Mouse (Mus musculus) thymus, postnatal 10 days (tissue): ENCODE results near the gene Prkg2.

Source experiments
- DNase-seq, 2 experiments: peaks; one replicate each; pipeline ENCODE4 v3.0.0; 2021; ENCODE audit warnings: low spot score in 2 of 2

Gene Prkg2

DNA sequence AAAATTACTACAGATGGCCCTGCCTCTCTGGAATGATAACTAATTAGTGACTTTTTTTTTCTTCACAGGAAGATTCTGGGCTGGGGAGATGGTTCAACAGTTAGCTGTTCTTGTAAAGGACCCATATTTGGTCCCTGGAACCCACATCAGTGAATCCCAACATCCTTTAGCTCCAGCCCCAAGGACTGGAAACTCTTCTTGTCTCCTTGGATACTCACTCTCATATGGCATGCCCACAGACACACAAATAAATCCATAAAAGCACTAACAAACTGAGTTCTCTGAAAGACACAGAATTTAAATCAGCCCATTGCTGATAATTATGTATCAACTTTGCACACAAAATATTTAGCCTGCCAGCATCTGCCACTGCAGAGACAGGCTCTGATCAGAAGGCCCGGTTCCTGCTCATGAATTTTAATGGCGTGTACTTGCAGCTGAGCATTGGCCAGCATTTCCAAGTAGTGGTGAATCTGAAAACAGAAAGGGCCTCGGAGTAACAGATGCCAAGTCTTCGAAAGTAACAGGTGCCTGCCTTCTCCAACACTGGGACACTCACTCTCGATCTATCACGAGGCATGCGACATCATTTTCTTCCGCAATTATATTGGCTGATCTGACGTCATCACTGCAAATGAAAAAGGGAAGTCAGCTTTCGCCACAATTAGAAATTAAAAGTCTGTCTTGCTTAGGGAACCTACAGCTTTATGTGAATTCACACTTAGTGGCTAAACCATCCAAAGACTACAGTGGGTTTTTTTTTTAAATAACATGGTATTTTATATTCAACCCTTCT, 61.1 kb downstream of the Prkg2 start:
- DNase-seq, result no peak

GRCm38 (mm10) chr5:98966679-98967078, 70.5 kb downstream of the Prkg2 start:
- DNase-seq, result no peak

GRCm38 (mm10) chr5:98965139-98965538, 72.0 kb downstream of the Prkg2 start:
- DNase-seq, result no peak

DNA sequence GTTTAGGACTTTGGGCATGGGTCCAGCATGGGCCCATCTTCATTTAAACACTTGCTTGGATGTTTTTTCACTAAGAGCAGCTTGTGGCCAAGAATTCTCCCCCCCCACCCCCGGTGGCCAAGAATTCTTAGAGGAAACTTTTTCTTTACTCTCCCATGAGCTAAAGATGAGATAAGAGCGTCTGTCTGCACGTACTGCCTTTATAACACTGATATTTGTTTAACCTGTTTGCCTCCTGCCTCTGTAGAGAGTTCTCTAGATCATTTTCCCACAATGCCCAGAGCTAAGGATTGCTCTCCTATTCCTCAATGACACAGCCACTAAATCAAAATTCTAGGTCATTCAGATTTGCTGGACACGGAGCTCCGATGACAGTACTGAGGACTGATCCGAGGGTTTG, 72.8 kb downstream of the Prkg2 start:
- DNase-seq, result no peak

- DNase-seq, result no peak
These were observed 74.7 kb downstream of the Prkg2 start for GRCm38 (mm10) chr5:98962472-98962871.

GRCm38 (mm10) chr5:98955576-98955975, 81.6 kb downstream of the Prkg2 start:
- DNase-seq, result no peak

GRCm38 (mm10) chr5:98953386-98953785, 83.8 kb downstream of the Prkg2 start:
- no peak for DNase-seq

GRCm38 (mm10) chr5:98951566-98951965, 85.6 kb downstream of the Prkg2 start:
- no peak for DNase-seq

DNA sequence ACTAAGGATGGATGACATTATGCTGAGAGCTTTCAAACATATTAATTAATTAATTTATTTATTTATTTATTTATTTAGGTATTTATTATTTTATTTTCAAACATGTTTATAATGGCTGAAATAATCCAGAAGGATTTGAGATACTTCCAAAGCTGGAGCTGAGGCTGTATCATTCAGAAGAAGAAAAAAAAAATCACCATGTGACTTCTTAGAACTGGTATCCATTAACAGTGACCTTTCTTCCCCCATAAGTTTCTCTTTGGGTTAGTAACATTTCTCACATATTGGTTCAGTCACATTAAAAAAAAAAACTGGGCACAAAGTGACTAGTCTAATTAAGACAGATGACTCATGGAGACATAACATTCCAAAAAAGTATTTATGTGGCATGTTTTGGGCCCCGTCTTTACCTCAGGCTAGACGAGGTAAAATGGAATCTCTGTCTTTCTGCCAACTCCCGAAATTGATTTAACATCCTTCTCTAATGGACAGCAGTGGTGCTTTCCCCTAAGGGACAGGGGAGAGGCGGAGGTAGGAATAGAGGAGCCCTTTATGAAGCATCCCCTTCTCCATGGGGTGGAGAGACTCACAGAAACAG, 86.6 kb downstream of the Prkg2 start:
- no peak for DNase-seq

GRCm38 (mm10) chr5:98949784-98950183, 87.4 kb downstream of the Prkg2 start:
- no peak for DNase-seq

DNA sequence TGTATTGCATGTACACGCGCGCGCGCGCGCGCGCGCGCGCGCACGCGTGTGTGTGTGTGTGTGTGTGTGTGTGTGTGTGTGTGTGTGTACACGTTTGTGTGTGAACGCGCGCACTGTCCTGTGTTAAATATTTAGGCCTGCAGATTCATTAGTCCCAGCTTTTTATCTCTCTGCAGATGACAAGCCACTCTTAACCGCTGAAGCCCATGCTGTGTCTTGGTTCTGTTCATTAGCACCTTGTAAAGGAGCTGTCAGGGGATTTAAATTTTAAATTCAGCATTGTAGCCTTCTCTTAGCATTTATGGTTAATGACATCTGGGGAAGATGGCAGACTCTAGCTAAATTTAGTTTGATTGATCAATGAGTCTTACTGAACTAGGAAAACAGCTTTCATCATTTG, 90.5 kb downstream of the Prkg2 start:
- no peak for DNase-seq

DNA sequence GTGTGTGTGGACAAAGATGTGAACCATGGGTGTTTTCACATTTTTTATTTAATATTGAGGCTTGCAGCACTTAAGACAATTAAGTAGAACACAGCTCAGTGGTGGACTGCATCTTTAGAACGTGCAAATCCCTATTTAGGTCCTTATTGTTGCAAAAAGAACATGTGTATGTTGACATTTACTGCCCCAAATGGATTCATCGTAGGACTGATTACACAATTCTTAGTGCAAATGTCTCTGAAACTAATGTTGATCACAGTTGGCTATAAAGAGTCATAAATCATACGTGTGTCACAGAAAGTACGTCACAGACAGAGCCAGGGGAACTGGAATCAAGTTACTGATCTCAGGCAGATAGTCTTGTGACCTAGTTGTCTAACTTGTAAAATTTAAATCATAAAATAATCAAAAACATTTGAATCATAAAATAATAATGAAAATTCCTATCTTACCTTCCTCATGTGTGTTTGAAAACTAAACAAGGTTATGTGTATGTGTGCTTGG, 91.0 kb downstream of the Prkg2 start:
- DNase-seq, result no peak

DNA sequence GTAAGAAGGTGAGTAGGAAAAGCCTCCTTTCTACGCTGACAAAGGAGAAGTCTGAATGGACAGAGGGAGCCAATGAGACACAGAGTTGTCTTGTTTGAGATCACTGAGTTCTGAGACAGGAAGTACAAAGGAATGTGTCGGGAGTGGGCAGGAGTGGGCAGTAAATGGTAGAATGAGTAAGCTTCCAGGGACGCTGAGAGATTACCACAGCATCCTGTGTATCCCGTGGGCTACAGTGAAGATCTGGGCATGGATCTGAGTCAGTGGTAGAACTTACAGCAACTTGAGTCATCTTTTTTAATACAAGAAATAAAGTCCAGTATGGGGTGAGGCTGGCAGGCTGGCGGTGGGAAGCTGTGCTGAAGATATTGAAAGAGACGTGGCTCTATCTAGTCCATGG, 93.4 kb downstream of the Prkg2 start:
- no peak for DNase-seq

DNA sequence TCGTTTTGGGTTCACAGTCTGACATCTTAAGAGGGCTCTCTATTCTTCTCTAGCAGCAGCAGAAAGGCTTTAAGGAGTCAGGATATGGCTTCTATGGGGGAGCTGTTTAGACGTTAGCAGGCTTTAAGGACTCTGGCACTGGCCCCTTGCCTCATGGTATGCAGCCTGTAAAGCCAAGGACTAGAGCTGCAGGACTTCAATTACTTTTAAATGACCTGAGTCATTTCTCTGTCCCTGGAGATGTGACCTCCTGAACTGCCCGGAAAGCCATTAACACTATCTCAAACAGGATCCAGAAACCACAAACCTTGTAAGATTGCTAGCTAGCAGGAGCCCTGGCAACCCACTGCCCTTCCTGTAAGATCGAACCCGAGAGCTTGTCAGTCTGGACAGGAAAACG, 96.4 kb downstream of the Prkg2 start:
- DNase-seq, result no peak

GRCm38 (mm10) chr5:98939631-98940208, 97.4 kb downstream of the Prkg2 start:
- no peak for DNase-seq

GRCm38 (mm10) chr5:98939116-98939515, 98.0 kb downstream of the Prkg2 start:
- DNase-seq, result no peak

DNA sequence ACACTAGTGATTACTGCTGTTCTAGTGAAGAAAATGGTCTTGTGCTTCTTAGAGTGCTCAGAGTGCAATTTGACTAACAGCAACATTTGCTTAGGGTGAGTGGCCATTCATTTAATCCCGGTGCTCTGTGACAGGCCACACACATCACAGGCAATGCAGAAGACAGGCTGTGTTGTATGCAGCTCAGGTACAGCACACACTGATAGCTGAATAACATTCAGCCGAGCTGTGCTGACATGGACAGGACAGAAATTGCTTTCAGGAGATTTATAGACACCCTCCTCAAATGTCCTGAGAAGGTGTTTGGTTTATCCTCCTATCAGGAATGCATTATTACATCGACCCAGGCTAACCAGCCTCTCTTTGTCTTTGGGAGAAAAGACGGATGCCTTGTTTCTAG, 99.3 kb downstream of the Prkg2 start:
- no peak for DNase-seq

DNA sequence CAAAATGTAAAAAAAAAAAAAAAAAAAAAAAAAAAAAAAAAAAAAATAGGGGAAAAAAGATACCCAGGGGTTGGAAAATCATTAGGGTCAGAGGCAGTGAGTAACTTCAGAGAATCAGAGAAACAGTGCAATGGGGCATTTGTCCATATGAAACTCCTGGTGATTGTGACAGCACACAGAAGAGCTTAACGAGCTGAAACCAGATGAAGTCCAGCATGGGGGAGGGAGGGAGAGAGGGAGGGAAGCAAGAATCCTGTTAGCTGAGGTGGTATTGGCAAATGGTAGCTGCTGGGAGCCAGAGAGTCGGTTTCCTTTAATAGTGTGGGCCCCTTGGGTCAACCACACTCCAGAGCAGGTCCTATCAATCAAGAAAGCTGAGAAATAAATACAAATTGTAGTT, 100.5 kb downstream of the Prkg2 start:
- DNase-seq, result no peak

- DNase-seq, result no peak
These were observed 101.2 kb downstream of the Prkg2 start for GRCm38 (mm10) chr5:98935930-98936329.

DNA sequence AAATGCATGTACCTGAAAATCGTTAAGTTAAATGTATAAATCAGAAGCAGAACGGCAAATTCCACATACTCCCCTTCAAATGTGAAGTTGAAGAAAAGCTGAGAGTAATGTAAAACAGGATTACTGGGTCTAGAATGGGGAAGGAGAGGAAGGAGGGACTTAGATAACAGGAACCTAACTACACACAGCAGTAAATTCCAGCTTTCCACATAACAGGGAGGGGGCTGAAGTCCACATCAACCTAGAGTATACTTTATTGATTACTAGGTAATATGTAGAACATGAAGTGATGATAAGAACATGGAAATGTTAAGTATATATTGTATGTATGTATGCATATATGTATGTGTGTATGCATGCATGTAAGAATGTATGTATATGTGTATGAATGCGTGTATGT, 114.2 kb downstream of the Prkg2 start:
- no peak for DNase-seq

DNA sequence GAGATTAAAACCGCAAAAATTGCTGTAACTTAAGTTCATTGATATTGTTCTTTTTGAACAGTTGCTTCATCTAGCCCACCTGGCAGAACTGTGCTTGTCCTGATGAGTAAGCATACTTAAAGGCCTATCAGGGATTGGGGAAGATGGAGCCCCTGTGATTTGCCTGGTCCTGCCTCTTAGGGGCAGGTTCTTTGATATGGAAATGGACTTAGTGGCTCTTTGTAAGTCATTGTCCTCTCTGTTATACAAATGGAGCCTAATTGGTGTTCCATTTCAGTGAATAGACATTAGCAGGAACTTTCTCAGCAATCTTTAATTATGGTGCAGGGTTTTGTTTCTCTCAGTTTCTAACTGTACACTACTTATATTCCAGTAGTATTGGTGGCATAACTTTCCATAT, 115.5 kb downstream of the Prkg2 start:
- DNase-seq, result no peak

- no peak for DNase-seq
These were observed 118.4 kb downstream of the Prkg2 start for GRCm38 (mm10) chr5:98918716-98919115.

- DNase-seq, result no peak
These were observed 134.8 kb downstream of the Prkg2 start for GRCm38 (mm10) chr5:98902339-98902738.
